Mouse (Mus musculus) liver, adult 2 months (tissue): Measurements from ENCODE around the gene Prkce.

Experiments
- CTCF ChIP-seq: fragments of 200-500 bp; IDR thresholded peaks from 2 replicates; pipeline ENCODE4 v1.5.1; 2011; ENCODE audit warnings: low read depth, low read length, control low read depth
- POLR2A ChIP-seq: fragments of 200-500 bp; IDR thresholded peaks from 2 replicates; pipeline ENCODE4 v1.6.1; 2011; ENCODE audit warnings: low read length, control low read depth; ENCODE audit not compliant: insufficient read depth; ENCODE audit errors: extremely low read depth

- TF ChIP-seq POLR2A = no peak
- no peak for TF ChIP-seq CTCF
Observed at GRCm38 (mm10) chr17:86208057-86208820, 40.7 kb downstream of the Prkce start.
